8 mouse cellular contexts compared by ENCODE assay signal in the genomic region with DNA sequence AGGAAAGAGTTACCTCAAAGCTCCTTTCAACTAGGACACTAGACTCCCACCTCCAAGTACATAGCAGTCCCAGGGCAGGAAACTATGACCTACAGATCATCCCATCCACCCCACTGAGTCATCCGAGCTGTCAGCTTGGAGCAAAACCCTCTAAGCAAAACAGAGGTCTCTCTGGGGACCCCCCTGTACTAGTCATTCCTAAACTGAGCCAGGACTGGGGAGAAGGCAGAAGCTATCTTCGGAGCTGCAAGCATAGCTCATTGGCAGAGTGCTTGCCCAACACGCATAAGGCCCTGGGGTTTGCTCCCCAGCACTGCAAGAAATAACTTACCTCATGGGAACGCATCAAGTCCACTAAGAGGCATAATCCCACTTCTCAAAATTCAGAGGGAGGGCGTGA. TPM values are rescaled to one million over a fixed set of nuclear protein-coding genes. Genes with fewer than 3 reads are reported as not detected.
DNase-seq lines count a peak whose midpoint lies in the region; ATAC-seq and TF ChIP-seq lines count a peak whose summit lies in the region.

No protein-coding gene starts in this region.

- no peaks in the 10 kb centered on the region for H3K9me3 ChIP-seq in liver, embryonic 15.5 days (replicated peaks)
- no peaks in the 10 kb centered on the region for H3K9me3 ChIP-seq in embryonic facial prominence, embryonic 15.5 days (replicated peaks)

- H3K27ac ChIP-seq in liver, embryonic 15.5 days (replicated peaks) = peak overlapping the region; percentile 48; the same call in 1 of the 2 replicates
- H3K27ac ChIP-seq in embryonic facial prominence, embryonic 15.5 days (replicated peaks) = 0 out of 2 replicates have a peak overlapping the region, but pooled peaks have one; percentile 28

- no peak overlapping the region for H3K9ac ChIP-seq in liver, embryonic 15.5 days
- H3K9ac ChIP-seq in embryonic facial prominence, embryonic 15.5 days = no peak overlapping the region

- no peak overlapping the region for H3ac ChIP-seq in myocyte (ENCODE audit: control insufficient read depth, insufficient read length)

- H3K4me2 ChIP-seq in liver, embryonic 15.5 days = peak overlapping the region; percentile 93; the same call in 1 of the 2 replicates
- peak overlapping the region; percentile 89; the same call in 1 of the 2 replicates for H3K4me2 ChIP-seq in embryonic facial prominence, embryonic 15.5 days (replicated peaks)
- peak overlapping the region; percentile 98 for H3K4me2 ChIP-seq in myocyte (ENCODE audit: low read depth)

- DNase-seq in cerebellum, adult 11-12 months = peak; percentile 21
- no peak for DNase-seq in cerebellum, adult 9-10 months
- no peak for DNase-seq in liver
- no peak for DNase-seq in thymus, postnatal 0 days (ENCODE audit: low spot score)
- DNase-seq in cerebellum, adult 9-11 months = no peak

- H3K27me3 ChIP-seq in liver, embryonic 15.5 days = no peaks in the 10 kb centered on the region
- H3K27me3 ChIP-seq in embryonic facial prominence, embryonic 15.5 days = no peaks in the 10 kb centered on the region
- H3K27me3 ChIP-seq in myocyte (ENCODE audit: control insufficient read depth, insufficient read depth, insufficient read length) = no peaks in the 10 kb centered on the region

- H3K4me3 ChIP-seq in liver, embryonic 15.5 days (replicated peaks) = no peak overlapping the region
- H3K4me3 ChIP-seq in embryonic facial prominence, embryonic 15.5 days (replicated peaks) = 0 out of 2 replicates have a peak overlapping the region, but pooled peaks have one; percentile 73
- no peak overlapping the region for H3K4me3 ChIP-seq in myocyte

- no peak for TF ChIP-seq POLR2A in myocyte (IDR thresholded peaks at IDR 0.05; ENCODE audit: insufficient read length, low read depth)

- peaks cover 50% of the 10 kb centered on the region for H3K4me1 ChIP-seq in liver, embryonic 15.5 days (replicated peaks)
- peaks cover 37% of the 10 kb centered on the region for H3K4me1 ChIP-seq in embryonic facial prominence, embryonic 15.5 days

- H3K36me3 ChIP-seq in liver, embryonic 15.5 days (replicated peaks) = peaks cover 52% of the 10 kb centered on the region
- peaks cover 43% of the 10 kb centered on the region for H3K36me3 ChIP-seq in embryonic facial prominence, embryonic 15.5 days
- peaks cover 43% of the 10 kb centered on the region for H3K36me3 ChIP-seq in myocyte (ENCODE audit: control insufficient read depth, insufficient read depth)

- H3K79me2 ChIP-seq in myocyte (ENCODE audit: control insufficient read depth, insufficient read depth) = peaks cover 53% of the 10 kb centered on the region

- ATAC-seq in liver, embryonic 15.5 days (ENCODE audit: insufficient read depth) = no peak
- ATAC-seq in embryonic facial prominence, embryonic 15.5 days (ENCODE audit: insufficient number of reproducible peaks, low FRiP score, low TSS enrichment, low read depth) = no peak

- WGBS in liver, embryonic 15.5 days (ENCODE audit: insufficient replicate concordance) = 71% methylated on average over 5 of the region's 5 CpGs
- 80% methylated on average over 5 of the region's 5 CpGs for WGBS in embryonic facial prominence, embryonic 15.5 days

TF ChIP-seq in myocyte, 11 proteins besides CTCF, POLR2A, EP300 and RAD21:
- no peak for TF ChIP-seq TCF12 (IDR thresholded peaks at IDR 0.05; ENCODE audit: insufficient read depth, poor library complexity, severe bottlenecking)
- no peak for TF ChIP-seq SRF (IDR thresholded peaks at IDR 0.05; ENCODE audit: control insufficient read depth, insufficient read length, low read depth)
- TF ChIP-seq REST (IDR thresholded peaks at IDR 0.05; ENCODE audit: insufficient read depth, insufficient read length) = no peak
- TF ChIP-seq CEBPB (IDR thresholded peaks at IDR 0.05; ENCODE audit: insufficient read depth, poor library complexity, severe bottlenecking) = no peak
- no peak for TF ChIP-seq USF1 (IDR thresholded peaks at IDR 0.05; ENCODE audit: low read depth)

RNA-seq across cellular contexts. Expression of a gene that starts 3.4 kb away (rescaled TPM):
- 103 and 111 TPM in 2 replicates for polyA plus RNA-seq in liver, embryonic 15.5 days (2015; fragmentation: Nextera tagmentation; extraction: Ambion mirVana)
- polyA plus RNA-seq in embryonic facial prominence, embryonic 15.5 days (2015; fragmentation: Nextera tagmentation; extraction: Ambion mirVana) = 137 and 152 TPM in 2 replicates
- polyA plus RNA-seq in myocyte (2012; fragmentation: generic; extraction: Trizol) = 95.5 TPM
- polyA plus RNA-seq in thymus, postnatal 0 days (2015; fragmentation: Nextera tagmentation; extraction: Ambion mirVana) = 99.2 and 109 TPM in 2 replicates

RNA-seq across cellular contexts. Expression of a gene that starts 21.0 kb away (rescaled TPM):
- 0.07 and 0.14 TPM in 2 replicates for polyA plus RNA-seq in liver, embryonic 15.5 days (2015; fragmentation: Nextera tagmentation; extraction: Ambion mirVana)
- polyA plus RNA-seq in embryonic facial prominence, embryonic 15.5 days (2015; fragmentation: Nextera tagmentation; extraction: Ambion mirVana) = 3.9 and 6.0 TPM in 2 replicates
- 0.71 TPM for polyA plus RNA-seq in myocyte (2012; fragmentation: generic; extraction: Trizol)
- 0.56 and 0.57 TPM in 2 replicates for polyA plus RNA-seq in thymus, postnatal 0 days (2015; fragmentation: Nextera tagmentation; extraction: Ambion mirVana)

RNA-seq across cellular contexts. Expression of a gene that starts 50.3 kb away (rescaled TPM):
- 14.2 and 15.1 TPM in 2 replicates for polyA plus RNA-seq in liver, embryonic 15.5 days (2015; fragmentation: Nextera tagmentation; extraction: Ambion mirVana)
- polyA plus RNA-seq in embryonic facial prominence, embryonic 15.5 days (2015; fragmentation: Nextera tagmentation; extraction: Ambion mirVana) = 32.0 and 33.9 TPM in 2 replicates
- polyA plus RNA-seq in myocyte (2012; fragmentation: generic; extraction: Trizol) = 18.5 TPM
- 167 and 169 TPM in 2 replicates for polyA plus RNA-seq in thymus, postnatal 0 days (2015; fragmentation: Nextera tagmentation; extraction: Ambion mirVana)

RNA-seq across cellular contexts. Expression of a gene that starts 51.8 kb away (rescaled TPM):
- 1.6 and 2.2 TPM in 2 replicates for polyA plus RNA-seq in liver, embryonic 15.5 days (2015; fragmentation: Nextera tagmentation; extraction: Ambion mirVana)
- polyA plus RNA-seq in embryonic facial prominence, embryonic 15.5 days (2015; fragmentation: Nextera tagmentation; extraction: Ambion mirVana) = 8.2 and 9.9 TPM in 2 replicates
- polyA plus RNA-seq in myocyte (2012; fragmentation: generic; extraction: Trizol) = 3.6 TPM
- polyA plus RNA-seq in thymus, postnatal 0 days (2015; fragmentation: Nextera tagmentation; extraction: Ambion mirVana) = 5.3 and 5.4 TPM in 2 replicates
